Mouse (Mus musculus) heart, embryonic 10.5 days (tissue): Measurements from ENCODE around the gene Pelo. TPM values are rescaled to one million over a fixed set of nuclear protein-coding genes. Genes with fewer than 3 reads are reported as not detected.

Experiments
- DNase-seq: peaks from one replicate; pipeline ENCODE4 v3.0.0-alpha.2; 2017; ENCODE audit warnings: low spot score
- H3K27ac ChIP-seq: fragments of 300-500 bp; sonication (generic); 2 replicates; pipeline ENCODE4 v1.5.1; 2016; ENCODE audit warnings: mild to moderate bottlenecking
- H3K27me3 ChIP-seq: fragments of 300-500 bp; sonication (generic); 2 replicates; pipeline ENCODE4 v1.6.1; 2016; ENCODE audit warnings: mild to moderate bottlenecking; ENCODE audit not compliant: poor library complexity, insufficient read depth, severe bottlenecking
- H3K36me3 ChIP-seq: fragments of 300-500 bp; sonication (generic); 2 replicates; pipeline ENCODE4 v1.6.1; 2016; ENCODE audit warnings: mild to moderate bottlenecking, moderate library complexity
- H3K4me1 ChIP-seq: fragments of 300-500 bp; sonication (generic); 2 replicates; pipeline ENCODE4 v1.6.1; 2016; ENCODE audit warnings: mild to moderate bottlenecking
- H3K4me3 ChIP-seq: fragments of 300-500 bp; sonication (generic); 2 replicates; pipeline ENCODE4 v1.5.1; 2016; ENCODE audit warnings: mild to moderate bottlenecking, moderate library complexity
- H3K9me3 ChIP-seq: fragments of 300-500 bp; sonication (generic); 2 replicates; pipeline ENCODE4 v1.6.1; 2016; ENCODE audit warnings: mild to moderate bottlenecking, moderate library complexity
- WGBS: fragments of 180-500 bp; shearing (Covaris S2); methylation state at CpG from one replicate; pipeline ENCODE4 v1.1.7; 2016; 5-methylcytosine and 5-hydroxymethylcytosine counted together
- polyA plus RNA-seq: library from polyadenylated mRNA; unstranded; fragments of >200 nt; fragmentation: Nextera tagmentation; extraction: Ambion mirVana; gene quantifications from 2 replicates; pipeline ENCODE4 v1.2.1, GENCODE M21; 2016

Pelo gene
- polyA plus RNA-seq, 1 experiment from 2014 or later, result 9.1 TPM

- DNase-seq, result no peak
- WGBS, result 80% methylated on average over 5 of the region's 5 CpGs
- no peaks in the 10 kb centered on the region; the same call in 1 of the 2 replicates for H3K4me1 ChIP-seq
Observed at GRCm38 (mm10) chr13:115057555-115057954, 32.4 kb downstream of the Pelo start.

GRCm38 (mm10) chr13:115054783-115055182 is 35.2 kb downstream of the Pelo start:
- H3K27me3 ChIP-seq, result no peaks in the 10 kb centered on the region
- 61% methylated on average over 9 of the region's 9 CpGs for WGBS
- no peaks in the 10 kb centered on the region; the same call in 1 of the 2 replicates for H3K4me1 ChIP-seq
- H3K27ac ChIP-seq, result no peak overlapping the region
- DNase-seq, result no peak
- H3K9me3 ChIP-seq, result no peaks in the 10 kb centered on the region
- no peaks in the 10 kb centered on the region for H3K36me3 ChIP-seq
- no peak overlapping the region for H3K4me3 ChIP-seq

More at GRCm38 (mm10) chr13:115057555-115057954, 32.4 kb downstream of the Pelo start:
- Histone ChIP-seq H3K27me3 (no peaks in the 10 kb centered on the region), H3K9me3 (no peaks in the 10 kb centered on the region), H3K27ac (no peak overlapping the region), H3K4me3 (no peak overlapping the region), H3K36me3 (no peaks in the 10 kb centered on the region)

GRCm38 (mm10) chr13:115052568-115052967 is 37.4 kb downstream of the Pelo start:
- no peaks in the 10 kb centered on the region; the same call in 1 of the 2 replicates for H3K4me1 ChIP-seq
- H3K9me3 ChIP-seq, result no peaks in the 10 kb centered on the region
- H3K4me3 ChIP-seq, result no peak overlapping the region
- H3K27ac ChIP-seq, result no peak overlapping the region
- WGBS, result 76% methylated on average over 7 of the region's 7 CpGs
- DNase-seq, result no peak
- no peaks in the 10 kb centered on the region for H3K36me3 ChIP-seq
- H3K27me3 ChIP-seq, result no peaks in the 10 kb centered on the region

- Histone ChIP-seq H3K4me3 (no peak overlapping the region), H3K9me3 (no peaks in the 10 kb centered on the region), H3K27me3 (no peaks in the 10 kb centered on the region), H3K36me3 (no peaks in the 10 kb centered on the region), H3K4me1 (no peaks in the 10 kb centered on the region; the same call in 1 of the 2 replicates), H3K27ac (no peak overlapping the region)
- 81% methylated on average over 13 of the region's 13 CpGs for WGBS
- DNase-seq, result no peak
Observed at GRCm38 (mm10) chr13:115050660-115051559, 39.1 kb downstream of the Pelo start.

- 32% methylated on average over 2 of the region's 2 CpGs for WGBS
- Histone ChIP-seq H3K9me3 (no peaks in the 10 kb centered on the region), H3K4me3 (no peak overlapping the region), H3K27ac (no peak overlapping the region), H3K27me3 (no peaks in the 10 kb centered on the region), H3K36me3 (no peaks in the 10 kb centered on the region), H3K4me1 (peaks cover 3% of the 10 kb centered on the region; the same call in 1 of the 2 replicates)
- DNase-seq, result no peak
Observed at GRCm38 (mm10) chr13:115042652-115043051, 47.3 kb downstream of the Pelo start.

Other genes starting within 250 kb of the Pelo start
- 1.2 and 1.4 TPM in 2 replicates for gene Itga2, start 158.1 kb downstream of the Pelo start, polyA plus RNA-seq
- 7.3 and 9.0 TPM in 2 replicates for gene Gm49395, start 11.7 kb upstream of the Pelo start, polyA plus RNA-seq
- 15.8 and 26.1 TPM in 2 replicates for gene Itga1, start 11.8 kb upstream of the Pelo start, polyA plus RNA-seq